Mouse (Mus musculus): ENCODE measurements around the gene Pla2g4e.

The Pla2g4e gene

GRCm38 (mm10) chr2:120153586-120154360, 91.4 kb downstream of the Pla2g4e start:
- no peak for DNase-seq

GRCm38 (mm10) chr2:120150571-120150970, 94.6 kb downstream of the Pla2g4e start:
- DNase-seq: no peak

GRCm38 (mm10) chr2:120149634-120150033, 95.5 kb downstream of the Pla2g4e start:
- DNase-seq: no peak

GRCm38 (mm10) chr2:120147999-120148398, 97.1 kb downstream of the Pla2g4e start:
- DNase-seq: no peak

- no peak for DNase-seq
These were observed 97.8 kb downstream of the Pla2g4e start for GRCm38 (mm10) chr2:120147364-120147763.

- no peak for DNase-seq
These were observed 98.6 kb downstream of the Pla2g4e start for GRCm38 (mm10) chr2:120146543-120146942.

- DNase-seq: no peak
These were observed 100.7 kb downstream of the Pla2g4e start for GRCm38 (mm10) chr2:120144390-120144789.

- no peak for DNase-seq
These were observed 102.8 kb downstream of the Pla2g4e start for GRCm38 (mm10) chr2:120142336-120142735.

- no peak for DNase-seq
These were observed 103.5 kb downstream of the Pla2g4e start for GRCm38 (mm10) chr2:120141671-120142070.

- DNase-seq: peak in 1 of 2 experiments; percentile 44
These were observed 104.8 kb downstream of the Pla2g4e start for GRCm38 (mm10) chr2:120140326-120140725.

GRCm38 (mm10) chr2:120139091-120139490, 106.0 kb downstream of the Pla2g4e start:
- no peak for DNase-seq

GRCm38 (mm10) chr2:120137281-120137680, 107.9 kb downstream of the Pla2g4e start:
- no peak for DNase-seq

GRCm38 (mm10) chr2:120134453-120135075, 110.6 kb downstream of the Pla2g4e start:
- DNase-seq: no peak

GRCm38 (mm10) chr2:120131881-120132280, 113.3 kb downstream of the Pla2g4e start:
- DNase-seq: no peak

- no peak for DNase-seq
These were observed 115.8 kb downstream of the Pla2g4e start for GRCm38 (mm10) chr2:120129252-120129908.

GRCm38 (mm10) chr2:120128611-120129051, 116.5 kb downstream of the Pla2g4e start:
- DNase-seq: peak; percentile 52 to 63

GRCm38 (mm10) chr2:120128011-120128410, 117.1 kb downstream of the Pla2g4e start:
- no peak for DNase-seq

- no peak for DNase-seq
These were observed 118.2 kb downstream of the Pla2g4e start for GRCm38 (mm10) chr2:120126901-120127300.

GRCm38 (mm10) chr2:120126408-120126807, 118.7 kb downstream of the Pla2g4e start:
- DNase-seq: no peak

GRCm38 (mm10) chr2:120125461-120125860, 119.7 kb downstream of the Pla2g4e start:
- no peak for DNase-seq

GRCm38 (mm10) chr2:120124946-120125345, 120.2 kb downstream of the Pla2g4e start:
- no peak for DNase-seq

- DNase-seq: no peak
These were observed 121.0 kb downstream of the Pla2g4e start for GRCm38 (mm10) chr2:120124096-120124495.

GRCm38 (mm10) chr2:120122983-120123382, 122.2 kb downstream of the Pla2g4e start:
- DNase-seq: no peak

- DNase-seq: no peak
These were observed 127.8 kb downstream of the Pla2g4e start for GRCm38 (mm10) chr2:120117346-120117745.

All from kidney, postnatal 25 days (tissue).